Mouse (Mus musculus) neural tube, embryonic 10.5 days (tissue): ENCODE data around the gene Golph3.

Experiments used
- DNase-seq: peaks from one replicate; pipeline ENCODE4 v3.0.0-alpha.2; 2017; ENCODE audit warnings: low spot score; ENCODE audit errors: extremely low spot score

Golph3 gene

GRCm38 (mm10) chr15:12377800-12378199 lies 56.5 kb downstream of the Golph3 start:
- DNase-seq = no peak

DNA sequence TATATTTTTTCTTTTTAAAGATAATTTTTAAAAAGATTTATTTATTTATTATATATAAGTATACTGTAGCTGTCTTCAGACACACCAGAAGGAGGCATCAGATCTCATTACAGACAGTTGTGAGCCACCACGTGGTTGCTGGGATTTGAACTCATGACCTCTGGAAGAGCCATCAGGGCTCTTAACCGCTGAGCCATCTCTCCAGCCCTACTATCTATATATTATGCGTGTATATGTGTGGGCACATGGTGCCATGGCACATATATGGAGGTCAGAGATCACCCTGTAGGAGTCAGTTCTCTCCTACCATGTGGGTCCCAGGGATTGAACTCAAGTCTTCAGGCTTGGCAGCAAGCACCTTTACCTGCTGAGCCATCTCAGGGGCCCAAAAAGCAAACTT lies 58.8 kb downstream of the Golph3 start:
- DNase-seq = no peak

GRCm38 (mm10) chr15:12380548-12380947 lies 59.3 kb downstream of the Golph3 start:
- no peak for DNase-seq

DNA sequence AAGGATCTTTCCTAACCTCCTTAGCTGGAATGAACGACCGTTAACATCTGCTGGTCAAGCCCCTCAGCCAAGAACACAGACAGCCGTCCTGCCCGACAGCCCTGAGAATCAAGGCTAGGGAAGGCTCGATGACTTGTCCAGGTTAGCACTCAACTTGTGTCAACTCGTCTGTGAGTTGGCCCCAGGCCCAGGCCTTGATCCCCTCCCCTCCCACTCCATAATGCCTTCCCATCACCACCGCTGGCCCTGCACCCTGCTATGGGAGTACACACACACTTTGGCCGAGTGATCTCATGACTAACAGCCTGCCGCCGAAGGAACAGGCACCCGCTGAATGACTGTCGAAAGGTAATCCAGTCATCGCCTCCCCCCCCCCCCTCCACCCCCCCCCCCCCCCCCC lies 63.4 kb downstream of the Golph3 start:
- DNase-seq = no peak

DNA sequence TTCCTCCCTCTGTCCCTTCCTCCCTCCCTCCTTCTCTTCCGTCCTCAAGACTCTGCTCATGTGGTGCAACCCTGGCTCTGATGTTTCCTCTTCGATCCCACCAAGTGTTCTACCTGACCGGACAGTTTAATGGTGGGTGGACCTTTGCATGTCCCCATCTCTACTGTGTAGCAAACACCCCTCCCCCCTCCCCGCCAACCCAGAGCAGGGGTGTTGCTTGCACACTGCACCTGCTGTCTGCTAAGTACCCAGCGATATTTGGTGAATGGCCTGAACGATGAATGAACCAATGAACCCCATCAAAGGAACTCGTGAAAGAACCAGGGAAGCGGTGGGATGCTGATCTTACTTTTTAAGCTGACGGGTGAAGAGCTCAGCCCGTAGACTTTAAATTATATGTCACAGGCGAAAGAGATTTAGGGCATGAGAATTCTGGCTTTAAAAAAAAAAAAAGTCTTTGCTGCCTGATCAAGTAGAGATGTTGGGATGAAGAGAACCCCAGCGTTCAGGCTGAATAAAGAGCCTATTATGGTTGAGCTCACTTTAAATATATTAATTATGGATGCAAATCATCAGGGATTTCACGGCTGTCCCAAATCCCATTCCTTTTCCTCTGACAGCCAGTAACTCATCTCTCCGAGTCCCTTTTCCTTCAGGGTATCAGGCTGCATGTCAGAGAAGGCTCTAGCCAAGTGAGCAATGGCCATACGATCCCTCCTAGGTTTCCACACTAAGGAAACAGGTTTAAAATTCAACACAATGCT lies 67.7 kb downstream of the Golph3 start:
- no peak for DNase-seq

GRCm38 (mm10) chr15:12394758-12395157 lies 73.5 kb downstream of the Golph3 start:
- no peak for DNase-seq

GRCm38 (mm10) chr15:12397032-12397431 lies 75.8 kb downstream of the Golph3 start:
- no peak for DNase-seq
